Comparison of ENCODE assay signal across 17 mouse cellular contexts in the genomic region with DNA sequence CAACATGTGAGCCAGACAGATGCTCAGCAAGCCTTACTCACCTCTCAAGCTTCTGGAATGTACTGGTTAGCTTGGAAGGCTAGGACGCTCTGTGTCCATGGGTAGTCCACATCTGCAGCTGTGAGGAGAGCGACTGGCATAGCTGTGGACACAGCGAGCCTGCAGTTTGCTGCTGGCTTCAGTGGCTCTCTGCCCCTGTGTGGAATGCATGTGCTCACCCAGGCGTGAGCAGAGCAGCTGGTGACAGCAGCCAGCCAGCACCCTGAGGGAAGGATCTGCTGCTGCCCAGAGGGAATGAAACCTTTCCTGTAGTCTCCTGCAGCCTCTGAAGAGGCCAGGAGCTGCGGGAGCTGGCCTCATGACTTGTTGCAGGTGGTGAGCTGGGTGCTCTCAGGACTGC. TPM values are rescaled to one million over a fixed set of nuclear protein-coding genes. Genes with fewer than 3 reads are reported as not detected.
DNase-seq lines count a peak whose midpoint lies in the region; ATAC-seq lines count a peak whose summit lies in the region.
"Had no signal": no experiment of that assay in that cellular context is flagged by ENCODE, and none has a peak within 500 bp of the region (broad histone marks: within the 10 kb centered on the region; RNA-seq: fewer than 3 reads in every experiment).

No protein-coding gene starts in this region.

- H3K4me1 ChIP-seq in hindbrain, embryonic 15.5 days (replicated peaks) = no peaks in the 10 kb centered on the region
- no peaks in the 10 kb centered on the region for H3K4me1 ChIP-seq in hindbrain, embryonic 12.5 days
- peaks cover 43% of the 10 kb centered on the region for H3K4me1 ChIP-seq in heart, embryonic 12.5 days (replicated peaks)
- no peaks in the 10 kb centered on the region for H3K4me1 ChIP-seq in midbrain, embryonic 15.5 days
- no peaks in the 10 kb centered on the region for H3K4me1 ChIP-seq in limb, embryonic 10.5 days
- H3K4me1 ChIP-seq: midbrain, embryonic 12.5 days had no signal

- DNase-seq in left cerebral cortex, postnatal 4 days = peak; percentile 56
- DNase-seq in left cerebral cortex, adult 18-20 months (ENCODE audit: low spot score in 2 of 2) = no peak
- DNase-seq in skeletal muscle tissue, adult 2 months (ENCODE audit: low read depth, low spot score) = peak; percentile 27
- DNase-seq in limb, embryonic 10.5 days (ENCODE audit: low spot score) = no peak
- DNase-seq: adrenal gland, postnatal 25 days; lung, postnatal 14 days; right cerebral cortex, adult 18-20 months had no signal

- H3K27ac ChIP-seq in hindbrain, embryonic 15.5 days (replicated peaks) = peak overlapping the region; percentile 26; the same call in 1 of the 2 replicates
- H3K27ac ChIP-seq in hindbrain, embryonic 12.5 days = no peak overlapping the region
- H3K27ac ChIP-seq in heart, embryonic 12.5 days (ENCODE audit: poor library complexity, severe bottlenecking) = peak overlapping the region; percentile 92
- no peak overlapping the region for H3K27ac ChIP-seq in midbrain, embryonic 15.5 days
- H3K27ac ChIP-seq in limb, embryonic 10.5 days = no peak overlapping the region
- H3K27ac ChIP-seq: liver, embryonic 14.5 days; midbrain, embryonic 12.5 days had no signal

- intact Hi-C loops in left cerebral cortex, postnatal 4 days (cut with DNase I) = no loop called here

- no peak overlapping the region for H3K4me2 ChIP-seq in hindbrain, embryonic 15.5 days
- H3K4me2 ChIP-seq in hindbrain, embryonic 12.5 days (replicated peaks) = no peak overlapping the region
- H3K4me2 ChIP-seq in heart, embryonic 12.5 days = peak overlapping the region; percentile 11; the same call in 1 of the 2 replicates
- no peak overlapping the region for H3K4me2 ChIP-seq in midbrain, embryonic 15.5 days
- H3K4me2 ChIP-seq: midbrain, embryonic 12.5 days; neural tube, embryonic 13.5 days had no signal

- H3K27me3 ChIP-seq in hindbrain, embryonic 15.5 days = no peaks in the 10 kb centered on the region
- no peaks in the 10 kb centered on the region for H3K27me3 ChIP-seq in hindbrain, embryonic 12.5 days
- H3K27me3 ChIP-seq in heart, embryonic 12.5 days (replicated peaks) = no peaks in the 10 kb centered on the region
- H3K27me3 ChIP-seq in midbrain, embryonic 15.5 days (replicated peaks) = no peaks in the 10 kb centered on the region
- H3K27me3 ChIP-seq in limb, embryonic 10.5 days (ENCODE audit: low read depth, poor library complexity, severe bottlenecking) = no peaks in the 10 kb centered on the region
- H3K27me3 ChIP-seq: midbrain, embryonic 12.5 days; neural tube, embryonic 13.5 days had no signal

- H3K4me3 ChIP-seq in hindbrain, embryonic 15.5 days = no peak overlapping the region
- no peak overlapping the region for H3K4me3 ChIP-seq in hindbrain, embryonic 12.5 days
- H3K4me3 ChIP-seq in heart, embryonic 12.5 days = no peak overlapping the region
- H3K4me3 ChIP-seq in midbrain, embryonic 15.5 days = no peak overlapping the region
- no peak overlapping the region for H3K4me3 ChIP-seq in limb, embryonic 10.5 days
- H3K4me3 ChIP-seq: midbrain, embryonic 12.5 days; neural tube, embryonic 13.5 days had no signal

- ATAC-seq in hindbrain, embryonic 15.5 days (ENCODE audit: low FRiP score, low read depth) = 0 out of 2 replicates have a peak, but pooled peaks have one; percentile 12
- no peak for ATAC-seq in hindbrain, embryonic 12.5 days (ENCODE audit: low FRiP score)
- peak; percentile 66 for ATAC-seq in heart, embryonic 12.5 days (ENCODE audit: insufficient number of reproducible peaks, low FRiP score)
- no peak for ATAC-seq in midbrain, embryonic 15.5 days (replicated peaks)

- H3K9me3 ChIP-seq in hindbrain, embryonic 15.5 days = no peaks in the 10 kb centered on the region
- no peaks in the 10 kb centered on the region for H3K9me3 ChIP-seq in hindbrain, embryonic 12.5 days (replicated peaks)
- no peaks in the 10 kb centered on the region for H3K9me3 ChIP-seq in heart, embryonic 12.5 days (replicated peaks)
- H3K9me3 ChIP-seq in midbrain, embryonic 15.5 days = no peaks in the 10 kb centered on the region
- H3K9me3 ChIP-seq in limb, embryonic 10.5 days (replicated peaks) = no peaks in the 10 kb centered on the region
- H3K9me3 ChIP-seq: midbrain, embryonic 12.5 days; neural tube, embryonic 13.5 days had no signal

- 73% methylated on average over 5 of the region's 5 CpGs for WGBS in hindbrain, embryonic 15.5 days
- 78% methylated on average over 5 of the region's 5 CpGs for WGBS in hindbrain, embryonic 12.5 days
- WGBS in heart, embryonic 12.5 days = 41% methylated on average over 5 of the region's 5 CpGs
- WGBS in midbrain, embryonic 15.5 days = 79% methylated on average over 5 of the region's 5 CpGs
- 84% methylated on average over 5 of the region's 5 CpGs for WGBS in limb, embryonic 10.5 days

- no peak overlapping the region for H3K9ac ChIP-seq in hindbrain, embryonic 15.5 days
- no peak overlapping the region for H3K9ac ChIP-seq in hindbrain, embryonic 12.5 days
- no peak overlapping the region for H3K9ac ChIP-seq in heart, embryonic 12.5 days
- H3K9ac ChIP-seq in midbrain, embryonic 15.5 days = no peak overlapping the region
- H3K9ac ChIP-seq: liver, embryonic 14.5 days; midbrain, embryonic 12.5 days; neural tube, embryonic 13.5 days had no signal

- peaks cover 64% of the 10 kb centered on the region for H3K36me3 ChIP-seq in hindbrain, embryonic 15.5 days
- peaks cover 96% of the 10 kb centered on the region for H3K36me3 ChIP-seq in hindbrain, embryonic 12.5 days
- peaks cover 84% of the 10 kb centered on the region for H3K36me3 ChIP-seq in heart, embryonic 12.5 days
- peaks cover 70% of the 10 kb centered on the region for H3K36me3 ChIP-seq in midbrain, embryonic 15.5 days (replicated peaks)
- H3K36me3 ChIP-seq in limb, embryonic 10.5 days = peaks cover 98% of the 10 kb centered on the region

RNA-seq across cellular contexts. Expression of a gene that starts 19.7 kb away (rescaled TPM):
- 0.28 and 0.32 TPM in 2 replicates for polyA plus RNA-seq in hindbrain, embryonic 15.5 days (2015; fragmentation: Nextera tagmentation; extraction: Ambion mirVana)
- 0.27 TPM in 1 of 2 replicates, not detected in the other for polyA plus RNA-seq in hindbrain, embryonic 12.5 days (2016; fragmentation: Nextera tagmentation; extraction: Ambion mirVana)
- total RNA-seq in left cerebral cortex, postnatal 4 days (2021) = not detected
- not detected for total RNA-seq in left cerebral cortex, adult 18-20 months (2021)
- polyA plus RNA-seq in heart, embryonic 12.5 days (2016; fragmentation: Nextera tagmentation; extraction: Ambion mirVana) = 0.49 and 0.51 TPM in 2 replicates
- 0.27 and 0.44 TPM in 2 replicates for polyA plus RNA-seq in midbrain, embryonic 15.5 days (2015; fragmentation: Nextera tagmentation; extraction: Ambion mirVana)
- polyA plus RNA-seq in limb, embryonic 10.5 days (2016; fragmentation: Nextera tagmentation; extraction: Ambion mirVana) = not detected in 2 replicates
- total RNA-seq: adrenal gland, postnatal 25 days; granulocyte monocyte progenitor cell, adult 5-6 weeks had no signal
- polyA plus RNA-seq: frontal cortex, adult 2 months; large intestine, adult 2 months; liver, embryonic 14.5 days had no signal

Comparison
In these comparisons a context has a peak if more than half of its experiments do, and no peak if none do; other contexts are left out.
1. ATAC-seq: peak in hindbrain, embryonic 15.5 days (single experiment) and heart, embryonic 12.5 days (single experiment); none in hindbrain, embryonic 12.5 days (single experiment) and midbrain, embryonic 15.5 days (single experiment).
2. H3K27ac ChIP-seq: peak in hindbrain, embryonic 15.5 days (single experiment) and heart, embryonic 12.5 days (single experiment); none in hindbrain, embryonic 12.5 days (single experiment), midbrain, embryonic 15.5 days (single experiment) and limb, embryonic 10.5 days (single experiment).
3. DNase-seq: peak in left cerebral cortex, postnatal 4 days (single experiment) and skeletal muscle tissue, adult 2 months (single experiment); none in left cerebral cortex, adult 18-20 months (0 of 2) and limb, embryonic 10.5 days (single experiment).